Mouse (Mus musculus) 3T3-L1 (cell line): Measurements from ENCODE around the gene Smim27.
"Not testable (repeated sequence)": the region's sequence is repeated elsewhere in the genome, so short reads cannot be mapped to it uniquely, and the experiment has no call there.

ENCODE experiments used
- DNase-seq: peaks from one replicate; pipeline ENCODE4 v3.0.0-alpha.2; 2015; ENCODE audit warnings: low read depth, low spot score

Smim27 gene

GRCm38 (mm10) chr4:40254385-40255103 lies 14.8 kb upstream of the Smim27 start:
- DNase-seq, result no peak

- no peak for DNase-seq
These were observed 5.1 kb upstream of the Smim27 start for GRCm38 (mm10) chr4:40264321-40264720.

GRCm38 (mm10) chr4:40267681-40268080 lies 1.7 kb upstream of the Smim27 start:
- DNase-seq, result peak; percentile 42

GRCm38 (mm10) chr4:40268204-40268813 lies 1.1 kb upstream of the Smim27 start:
- DNase-seq, result peak; percentile 80

- DNase-seq, result no peak
These were observed 544 bp upstream of the Smim27 start for GRCm38 (mm10) chr4:40268835-40269234.

GRCm38 (mm10) chr4:40278880-40279275 lies 9.5 kb downstream of the Smim27 start:
- DNase-seq, result peak; percentile 9

- peak; percentile 90 for DNase-seq
These were observed 10.0 kb downstream of the Smim27 start, which contains the start of gene Ndufb6 for GRCm38 (mm10) chr4:40279276-40279900. Gene Ndufb6, minus strand, starts transcription at chr4:40279421.

GRCm38 (mm10) chr4:40285582-40285981 lies 16.2 kb downstream of the Smim27 start:
- DNase-seq, result peak; percentile 85

- DNase-seq, result no peak
These were observed 18.0 kb downstream of the Smim27 start for GRCm38 (mm10) chr4:40287415-40287814.

GRCm38 (mm10) chr4:40289046-40289445 lies 19.7 kb downstream of the Smim27 start:
- DNase-seq, result peak; percentile 89

- not testable (repeated sequence) for DNase-seq
These were observed 22.1 kb downstream of the Smim27 start for GRCm38 (mm10) chr4:40291511-40291910.

GRCm38 (mm10) chr4:40299169-40299568 lies 29.8 kb downstream of the Smim27 start:
- no peak for DNase-seq

- DNase-seq, result peak; percentile 88
These were observed 31.9 kb downstream of the Smim27 start for GRCm38 (mm10) chr4:40301076-40301789.

- DNase-seq, result peak; percentile 59
These were observed 33.2 kb downstream of the Smim27 start for GRCm38 (mm10) chr4:40302445-40303125.

GRCm38 (mm10) chr4:40309682-40310081 lies 40.3 kb downstream of the Smim27 start:
- no peak for DNase-seq

- DNase-seq, result peak; percentile 16
These were observed 41.5 kb downstream of the Smim27 start for GRCm38 (mm10) chr4:40310796-40311383.

- DNase-seq, result no peak
These were observed 42.8 kb downstream of the Smim27 start for GRCm38 (mm10) chr4:40312213-40312612.

GRCm38 (mm10) chr4:40313026-40313425 lies 43.6 kb downstream of the Smim27 start:
- DNase-seq, result no peak

- DNase-seq, result no peak
These were observed 48.0 kb downstream of the Smim27 start for GRCm38 (mm10) chr4:40317404-40317803.
